15 mouse cellular contexts compared by ENCODE assay signal in genomic region chr9:101690916-101691315, GRCm38 (mm10).
DNase-seq lines count a peak whose midpoint lies in the region; ATAC-seq lines count a peak whose summit lies in the region.
"Had no signal": no experiment of that assay in that cellular context is flagged by ENCODE, and none has a peak within 500 bp of the region (broad histone marks: within the 10 kb centered on the region; RNA-seq: fewer than 3 reads in every experiment).

No protein-coding gene starts in this region.

- 17% methylated on average over 7 of the region's 7 CpGs for WGBS in forebrain, embryonic 14.5 days
- 69% methylated on average over 7 of the region's 7 CpGs for WGBS in forebrain, embryonic 10.5 days
- WGBS in forebrain, embryonic 16.5 days, result 10% methylated on average over 7 of the region's 7 CpGs
- WGBS in hindbrain, embryonic 15.5 days, result 15% methylated on average over 7 of the region's 7 CpGs
- 21% methylated on average over 7 of the region's 7 CpGs for WGBS in midbrain, embryonic 16.5 days

- no peaks in the 10 kb centered on the region for H3K27me3 ChIP-seq in forebrain, embryonic 14.5 days (replicated peaks; ENCODE audit: control insufficient read depth, insufficient read depth, low read length)
- peaks cover 21% of the 10 kb centered on the region for H3K27me3 ChIP-seq in forebrain, embryonic 10.5 days (ENCODE audit: poor library complexity, severe bottlenecking)
- H3K27me3 ChIP-seq in forebrain, embryonic 16.5 days (replicated peaks; ENCODE audit: control insufficient read depth, insufficient read depth, low read length), result no peaks in the 10 kb centered on the region
- H3K27me3 ChIP-seq in hindbrain, embryonic 15.5 days, result no peaks in the 10 kb centered on the region
- no peaks in the 10 kb centered on the region for H3K27me3 ChIP-seq in midbrain, embryonic 16.5 days (ENCODE audit: control insufficient read depth, insufficient read depth, low read depth, low read length)
- H3K27me3 ChIP-seq: intestine, embryonic 15.5 days had no signal

- no peaks in the 10 kb centered on the region for H3K36me3 ChIP-seq in forebrain, embryonic 14.5 days (ENCODE audit: control insufficient read depth, insufficient read depth, low read length)
- no peaks in the 10 kb centered on the region for H3K36me3 ChIP-seq in forebrain, embryonic 10.5 days (replicated peaks)
- no peaks in the 10 kb centered on the region for H3K36me3 ChIP-seq in forebrain, embryonic 16.5 days (ENCODE audit: control insufficient read depth, insufficient read depth)
- no peaks in the 10 kb centered on the region for H3K36me3 ChIP-seq in hindbrain, embryonic 15.5 days
- no peaks in the 10 kb centered on the region for H3K36me3 ChIP-seq in midbrain, embryonic 16.5 days (ENCODE audit: control insufficient read depth, insufficient read depth, low read length)
- H3K36me3 ChIP-seq: embryonic facial prominence, embryonic 10.5 days; heart, embryonic 12.5 days; intestine, embryonic 15.5 days; liver, embryonic 15.5 days had no signal

- H3K27ac ChIP-seq in forebrain, embryonic 14.5 days (ENCODE audit: low read depth, low read length), result no peak overlapping the region
- no peak overlapping the region for H3K27ac ChIP-seq in forebrain, embryonic 10.5 days
- peak overlapping the region; percentile 41 for H3K27ac ChIP-seq in forebrain, embryonic 16.5 days (ENCODE audit: low read length)
- H3K27ac ChIP-seq in hindbrain, embryonic 15.5 days (replicated peaks), result peak overlapping the region; percentile 82
- H3K27ac ChIP-seq in midbrain, embryonic 16.5 days (ENCODE audit: low read length), result peak overlapping the region; percentile 92
- H3K27ac ChIP-seq: intestine, embryonic 15.5 days; liver, embryonic 15.5 days; stomach, postnatal 0 days had no signal

- DNase-seq in forebrain, embryonic 14.5 days (ENCODE audit: low spot score), result peak; percentile 46
- no peak for DNase-seq in forebrain, embryonic 10.5 days (ENCODE audit: extremely low spot score, low spot score)
- no peak for DNase-seq in frontal cortex, adult 2 months (ENCODE audit: extremely low spot score in 1 of 2, low spot score in 1 of 2)

- peaks cover 4% of the 10 kb centered on the region; the same call in 1 of the 2 replicates for H3K4me1 ChIP-seq in forebrain, embryonic 14.5 days (ENCODE audit: control insufficient read depth, insufficient read depth, low read length)
- peaks cover 4% of the 10 kb centered on the region for H3K4me1 ChIP-seq in forebrain, embryonic 10.5 days
- peaks cover 16% of the 10 kb centered on the region for H3K4me1 ChIP-seq in forebrain, embryonic 16.5 days (replicated peaks; ENCODE audit: control insufficient read depth, insufficient read depth, low read length)
- H3K4me1 ChIP-seq in hindbrain, embryonic 15.5 days (replicated peaks), result peaks cover 15% of the 10 kb centered on the region
- peaks cover 14% of the 10 kb centered on the region for H3K4me1 ChIP-seq in midbrain, embryonic 16.5 days (ENCODE audit: control insufficient read depth, insufficient read depth, low read length)
- H3K4me1 ChIP-seq: heart, embryonic 12.5 days; intestine, embryonic 15.5 days; liver, embryonic 15.5 days had no signal

- peak overlapping the region; percentile 64 for H3K9ac ChIP-seq in forebrain, embryonic 14.5 days (ENCODE audit: low read length)
- H3K9ac ChIP-seq in forebrain, embryonic 16.5 days (replicated peaks; ENCODE audit: low read depth, low read length), result 0 out of 2 replicates have a peak overlapping the region, but pooled peaks have one; percentile 19
- H3K9ac ChIP-seq in hindbrain, embryonic 15.5 days, result 0 out of 2 replicates have a peak overlapping the region, but pooled peaks have one; percentile 46
- peak overlapping the region; percentile 27; the same call in 1 of the 2 replicates for H3K9ac ChIP-seq in midbrain, embryonic 16.5 days (ENCODE audit: low read depth, low read length)
- H3K9ac ChIP-seq: heart, embryonic 12.5 days; intestine, embryonic 15.5 days; liver, embryonic 15.5 days had no signal

- H3K9me3 ChIP-seq in forebrain, embryonic 14.5 days (replicated peaks; ENCODE audit: control insufficient read depth, low read length), result no peaks in the 10 kb centered on the region
- H3K9me3 ChIP-seq in forebrain, embryonic 10.5 days, result no peaks in the 10 kb centered on the region
- no peaks in the 10 kb centered on the region for H3K9me3 ChIP-seq in forebrain, embryonic 16.5 days (ENCODE audit: control insufficient read depth, low read length)
- no peaks in the 10 kb centered on the region for H3K9me3 ChIP-seq in hindbrain, embryonic 15.5 days
- H3K9me3 ChIP-seq in midbrain, embryonic 16.5 days (replicated peaks; ENCODE audit: control insufficient read depth, low read length, poor library complexity, severe bottlenecking), result no peaks in the 10 kb centered on the region
- H3K9me3 ChIP-seq: embryonic facial prominence, embryonic 10.5 days; heart, embryonic 12.5 days; intestine, embryonic 15.5 days; liver, embryonic 15.5 days had no signal

- peak overlapping the region; percentile 52 for H3K4me2 ChIP-seq in forebrain, embryonic 14.5 days (ENCODE audit: low read length)
- H3K4me2 ChIP-seq in forebrain, embryonic 16.5 days (ENCODE audit: low read length), result peak overlapping the region; percentile 69
- peak overlapping the region; percentile 59 for H3K4me2 ChIP-seq in hindbrain, embryonic 15.5 days
- H3K4me2 ChIP-seq in midbrain, embryonic 16.5 days (ENCODE audit: low read length), result peak overlapping the region; percentile 59
- H3K4me2 ChIP-seq: liver, embryonic 15.5 days had no signal

- no peak for ATAC-seq in forebrain, embryonic 14.5 days
- ATAC-seq in forebrain, embryonic 16.5 days, result peak; percentile 43; the same call in 1 of the 2 replicates
- ATAC-seq in hindbrain, embryonic 15.5 days (ENCODE audit: low FRiP score, low read depth), result no peak
- ATAC-seq in midbrain, embryonic 16.5 days, result peak; percentile 78
- ATAC-seq in inflammation-experienced regulatory T-cells, adult 6 months, result no peak
- no peak for ATAC-seq in monocyte, adult 5-6 weeks (replicated peaks; ENCODE audit: insufficient number of reproducible peaks, low FRiP score, low TSS enrichment, poor library complexity, severe bottlenecking)
- ATAC-seq: activated CD4-positive, CD25-positive, alpha-beta regulatory T cell, adult 4 months; CD4-positive, CD25-positive, alpha-beta regulatory T cell, adult 4 months; intestine, embryonic 15.5 days had no signal

- peak overlapping the region; percentile 20; the same call in 1 of the 2 replicates for H3K4me3 ChIP-seq in forebrain, embryonic 14.5 days (ENCODE audit: low read depth, low read length)
- no peak overlapping the region for H3K4me3 ChIP-seq in forebrain, embryonic 10.5 days
- peak overlapping the region; percentile 37 for H3K4me3 ChIP-seq in forebrain, embryonic 16.5 days (replicated peaks; ENCODE audit: low read length)
- H3K4me3 ChIP-seq in hindbrain, embryonic 15.5 days, result no peak overlapping the region
- peak overlapping the region; percentile 30 for H3K4me3 ChIP-seq in midbrain, embryonic 16.5 days (ENCODE audit: low read depth, low read length)
- H3K4me3 ChIP-seq: heart, embryonic 12.5 days; intestine, embryonic 15.5 days; liver, embryonic 15.5 days had no signal

Comparison
In these comparisons a context has a peak if more than half of its experiments do, and no peak if none do; other contexts are left out.
1. ATAC-seq: peak in forebrain, embryonic 16.5 days (single experiment) and midbrain, embryonic 16.5 days (single experiment); none in forebrain, embryonic 14.5 days (single experiment), hindbrain, embryonic 15.5 days (single experiment), inflammation-experienced regulatory T-cells, adult 6 months (single experiment) and monocyte, adult 5-6 weeks (single experiment).
2. H3K27ac ChIP-seq: peak in forebrain, embryonic 16.5 days (single experiment), hindbrain, embryonic 15.5 days (single experiment) and midbrain, embryonic 16.5 days (single experiment); none in forebrain, embryonic 14.5 days (single experiment) and forebrain, embryonic 10.5 days (single experiment).
3. H3K4me3 ChIP-seq: peak in forebrain, embryonic 14.5 days (single experiment), forebrain, embryonic 16.5 days (single experiment) and midbrain, embryonic 16.5 days (single experiment); none in forebrain, embryonic 10.5 days (single experiment) and hindbrain, embryonic 15.5 days (single experiment).
4. Peak in every context shown above with its lines, with median percentiles within 50 percentile points of each other: H3K4me2 ChIP-seq and H3K9ac ChIP-seq.